Mouse (Mus musculus): ENCODE data around the gene Nrgn. TPM values are rescaled to one million over a fixed set of nuclear protein-coding genes. Genes with fewer than 3 reads are reported as not detected.

Gene Nrgn
- 4.7 and 9.0 TPM in 2 replicates for polyA plus RNA-seq (2015; fragmentation: Nextera tagmentation; extraction: Ambion mirVana)

DNA sequence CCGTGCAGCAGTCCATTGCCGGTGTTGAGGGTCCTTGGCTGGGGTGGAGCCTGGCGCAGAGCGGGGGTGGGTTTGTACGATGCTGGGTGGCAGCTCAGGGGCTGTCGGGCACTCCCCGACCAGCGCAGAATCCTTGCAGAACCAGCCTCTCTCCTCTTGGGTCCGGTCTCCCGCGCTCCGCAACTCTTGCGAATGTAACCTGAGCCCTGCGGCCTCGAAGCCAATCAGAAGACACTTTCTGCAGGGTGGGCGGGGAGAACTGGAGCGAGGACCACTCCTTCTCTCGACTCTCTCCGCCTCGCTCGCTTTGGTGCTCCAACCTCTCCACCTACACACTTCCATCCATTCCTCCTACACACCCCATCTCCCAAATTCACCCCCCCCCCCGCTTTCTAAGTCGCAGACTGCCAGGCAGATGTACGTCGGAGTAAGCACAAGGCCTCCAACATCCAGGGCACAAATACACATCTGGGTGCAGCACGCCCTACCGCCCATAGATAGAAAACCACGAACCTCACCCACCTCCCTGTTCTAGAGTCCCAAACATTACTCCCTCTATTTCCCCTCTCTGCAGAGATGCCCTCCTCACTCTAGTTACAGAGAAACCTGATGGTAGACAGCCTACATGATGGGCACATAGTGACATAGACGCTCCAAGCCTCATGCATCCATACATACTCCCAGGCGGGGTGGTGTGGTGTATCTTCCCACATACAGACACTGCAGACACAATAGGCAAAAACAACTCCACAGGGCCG lies at the start of gene Nrgn:
TSS of gene Nrgn (minus strand) at position 369 of the 758 bp plus-strand sequence.
- Histone ChIP-seq H3K4me3 (ENCODE audit: low read length) (peak within 1 kb of the TSS; percentile 57), H3K9me3 (ENCODE audit: control insufficient read depth, low read length) (no peaks in the 10 kb centered on the region), H3K4me2 (ENCODE audit: low read depth, low read length) (peak within 1 kb of the TSS; percentile 95), H3K36me3 (ENCODE audit: control insufficient read depth, insufficient read depth, low read length) (no peaks in the 10 kb centered on the region), H3K27me3 (ENCODE audit: control insufficient read depth, insufficient read depth, low read depth, low read length) (no peaks in the 10 kb centered on the region; the same call in 1 of the 2 replicates), H3K9ac (ENCODE audit: low read length) (peak within 1 kb of the TSS; percentile 65), H3K4me1 (replicated peaks; ENCODE audit: control insufficient read depth, insufficient read depth, low read length) (peaks cover 13% of the 10 kb centered on the region), H3K27ac (ENCODE audit: low read length) (no peak within 1 kb of the TSS)
- peak; percentile 96 for ATAC-seq (ENCODE audit: low read depth)
- 5% methylated on average over 31 of the region's 31 CpGs for WGBS

- no peak overlapping the region for H3K27ac ChIP-seq (ENCODE audit: low read length)
- peak; percentile 17; the same call in 1 of the 2 replicates for ATAC-seq (ENCODE audit: low read depth)
- no peak overlapping the region for H3K4me3 ChIP-seq (ENCODE audit: low read length)
- H3K4me1 ChIP-seq (replicated peaks; ENCODE audit: control insufficient read depth, insufficient read depth, low read length) = no peaks in the 10 kb centered on the region
- H3K36me3 ChIP-seq (ENCODE audit: control insufficient read depth, insufficient read depth, low read length) = no peaks in the 10 kb centered on the region
- H3K9me3 ChIP-seq (ENCODE audit: control insufficient read depth, low read length) = no peaks in the 10 kb centered on the region
- WGBS = 86% methylated on average over 2 of the region's 2 CpGs
- no peaks in the 10 kb centered on the region for H3K27me3 ChIP-seq (ENCODE audit: control insufficient read depth, insufficient read depth, low read depth, low read length)
- H3K4me2 ChIP-seq (ENCODE audit: low read depth, low read length) = no peak overlapping the region
- H3K9ac ChIP-seq (ENCODE audit: low read length) = no peak overlapping the region
Observed at GRCm38 (mm10) chr9:37600538-37601205, 48.0 kb upstream of the Nrgn start.

- Histone ChIP-seq H3K9me3 (ENCODE audit: control insufficient read depth, low read length) (no peaks in the 10 kb centered on the region), H3K4me3 (ENCODE audit: low read length) (no peak overlapping the region), H3K27me3 (ENCODE audit: control insufficient read depth, insufficient read depth, low read depth, low read length) (no peaks in the 10 kb centered on the region), H3K4me2 (ENCODE audit: low read depth, low read length) (no peak overlapping the region), H3K27ac (ENCODE audit: low read length) (no peak overlapping the region), H3K4me1 (replicated peaks; ENCODE audit: control insufficient read depth, insufficient read depth, low read length) (no peaks in the 10 kb centered on the region), H3K36me3 (ENCODE audit: control insufficient read depth, insufficient read depth, low read length) (no peaks in the 10 kb centered on the region), H3K9ac (ENCODE audit: low read length) (no peak overlapping the region)
- no peak for ATAC-seq (ENCODE audit: low read depth)
- 82% methylated on average over 2 of the region's 2 CpGs for WGBS
Observed at GRCm38 (mm10) chr9:37598637-37599036, 45.9 kb upstream of the Nrgn start.

- WGBS = 46% methylated on average over 1 of the region's 1 CpGs
- Histone ChIP-seq H3K27ac (ENCODE audit: low read length) (no peak overlapping the region), H3K4me1 (replicated peaks; ENCODE audit: control insufficient read depth, insufficient read depth, low read length) (no peaks in the 10 kb centered on the region), H3K9me3 (ENCODE audit: control insufficient read depth, low read length) (no peaks in the 10 kb centered on the region), H3K4me3 (ENCODE audit: low read length) (no peak overlapping the region), H3K4me2 (ENCODE audit: low read depth, low read length) (no peak overlapping the region), H3K27me3 (ENCODE audit: control insufficient read depth, insufficient read depth, low read depth, low read length) (no peaks in the 10 kb centered on the region), H3K9ac (ENCODE audit: low read length) (no peak overlapping the region), H3K36me3 (ENCODE audit: control insufficient read depth, insufficient read depth, low read length) (no peaks in the 10 kb centered on the region)
- no peak for ATAC-seq (ENCODE audit: low read depth)
Observed at GRCm38 (mm10) chr9:37595570-37595969, 42.9 kb upstream of the Nrgn start.

DNA sequence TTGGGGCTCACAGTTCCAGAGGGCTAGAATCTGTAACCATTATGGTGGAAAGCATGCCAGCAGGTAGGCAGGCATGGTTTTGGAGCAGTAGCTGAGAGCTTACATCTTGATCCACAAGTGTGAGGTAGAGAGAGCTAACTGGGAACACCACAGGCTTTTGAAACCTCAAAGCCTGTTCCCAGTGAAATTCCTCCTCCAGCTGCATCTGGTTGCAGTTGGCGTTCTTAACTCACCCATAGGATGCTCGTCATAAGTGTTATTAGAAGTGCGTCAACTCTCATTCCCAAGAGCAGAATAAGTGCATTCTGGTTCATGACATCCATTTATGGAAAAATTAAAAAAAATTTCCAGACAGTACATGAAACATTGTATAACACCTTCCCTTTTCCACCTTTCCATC lies 41.0 kb upstream of the Nrgn start:
- 78% methylated on average over 3 of the region's 3 CpGs for WGBS
- H3K4me3 ChIP-seq (ENCODE audit: low read length) = no peak overlapping the region
- H3K4me2 ChIP-seq (ENCODE audit: low read depth, low read length) = no peak overlapping the region
- no peak overlapping the region for H3K9ac ChIP-seq (ENCODE audit: low read length)
- no peaks in the 10 kb centered on the region for H3K9me3 ChIP-seq (ENCODE audit: control insufficient read depth, low read length)
- ATAC-seq (ENCODE audit: low read depth) = no peak
- no peaks in the 10 kb centered on the region for H3K36me3 ChIP-seq (ENCODE audit: control insufficient read depth, insufficient read depth, low read length)
- no peaks in the 10 kb centered on the region for H3K27me3 ChIP-seq (ENCODE audit: control insufficient read depth, insufficient read depth, low read depth, low read length)
- no peak overlapping the region for H3K27ac ChIP-seq (ENCODE audit: low read length)
- no peaks in the 10 kb centered on the region for H3K4me1 ChIP-seq (replicated peaks; ENCODE audit: control insufficient read depth, insufficient read depth, low read length)

DNA sequence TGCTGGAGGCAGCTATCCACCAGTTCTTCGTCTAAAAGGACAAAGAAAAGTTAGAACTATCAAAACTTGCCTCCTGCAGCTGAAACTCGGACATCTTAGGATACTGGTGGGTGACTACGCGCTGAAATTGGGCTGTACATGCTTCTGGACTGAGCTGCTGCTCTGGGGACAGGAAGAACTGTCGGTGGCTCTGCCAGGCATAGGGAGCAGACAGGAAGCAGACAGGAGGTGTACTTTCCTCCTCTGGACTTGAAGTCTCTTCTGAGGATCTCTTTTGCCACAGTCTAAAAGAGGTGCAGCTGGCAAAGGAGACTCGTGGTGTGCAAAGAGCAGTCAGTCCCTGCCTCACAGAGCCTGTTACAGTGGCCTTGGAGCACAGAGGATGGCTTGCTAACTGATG lies 39.9 kb upstream of the Nrgn start:
- Histone ChIP-seq H3K4me3 (ENCODE audit: low read length) (no peak overlapping the region), H3K9ac (ENCODE audit: low read length) (no peak overlapping the region), H3K27ac (ENCODE audit: low read length) (no peak overlapping the region), H3K36me3 (ENCODE audit: control insufficient read depth, insufficient read depth, low read length) (no peaks in the 10 kb centered on the region), H3K9me3 (ENCODE audit: control insufficient read depth, low read length) (no peaks in the 10 kb centered on the region), H3K4me2 (ENCODE audit: low read depth, low read length) (no peak overlapping the region), H3K4me1 (replicated peaks; ENCODE audit: control insufficient read depth, insufficient read depth, low read length) (no peaks in the 10 kb centered on the region), H3K27me3 (ENCODE audit: control insufficient read depth, insufficient read depth, low read depth, low read length) (no peaks in the 10 kb centered on the region)
- 39% methylated on average over 6 of the region's 6 CpGs for WGBS
- no peak for ATAC-seq (ENCODE audit: low read depth)

- Histone ChIP-seq H3K27me3 (ENCODE audit: control insufficient read depth, insufficient read depth, low read depth, low read length) (no peaks in the 10 kb centered on the region), H3K36me3 (ENCODE audit: control insufficient read depth, insufficient read depth, low read length) (no peaks in the 10 kb centered on the region), H3K4me3 (ENCODE audit: low read length) (no peak overlapping the region), H3K9ac (ENCODE audit: low read length) (no peak overlapping the region), H3K9me3 (ENCODE audit: control insufficient read depth, low read length) (no peaks in the 10 kb centered on the region), H3K4me2 (ENCODE audit: low read depth, low read length) (no peak overlapping the region), H3K4me1 (replicated peaks; ENCODE audit: control insufficient read depth, insufficient read depth, low read length) (no peaks in the 10 kb centered on the region), H3K27ac (ENCODE audit: low read length) (no peak overlapping the region)
- ATAC-seq (ENCODE audit: low read depth) = no peak
- 70% methylated on average over 2 of the region's 2 CpGs for WGBS
Observed at GRCm38 (mm10) chr9:37592025-37592424, 39.3 kb upstream of the Nrgn start.

GRCm38 (mm10) chr9:37590381-37590780 lies 37.7 kb upstream of the Nrgn start:
- no peak for ATAC-seq (ENCODE audit: low read depth)
- H3K27me3 ChIP-seq (ENCODE audit: control insufficient read depth, insufficient read depth, low read depth, low read length) = no peaks in the 10 kb centered on the region
- no peak overlapping the region for H3K4me3 ChIP-seq (ENCODE audit: low read length)
- 89% methylated on average over 4 of the region's 4 CpGs for WGBS
- no peaks in the 10 kb centered on the region for H3K4me1 ChIP-seq (replicated peaks; ENCODE audit: control insufficient read depth, insufficient read depth, low read length)
- no peak overlapping the region for H3K4me2 ChIP-seq (ENCODE audit: low read depth, low read length)
- H3K27ac ChIP-seq (ENCODE audit: low read length) = no peak overlapping the region
- no peaks in the 10 kb centered on the region for H3K9me3 ChIP-seq (ENCODE audit: control insufficient read depth, low read length)
- no peaks in the 10 kb centered on the region for H3K36me3 ChIP-seq (ENCODE audit: control insufficient read depth, insufficient read depth, low read length)
- no peak overlapping the region for H3K9ac ChIP-seq (ENCODE audit: low read length)

GRCm38 (mm10) chr9:37586718-37587117 lies 34.0 kb upstream of the Nrgn start:
- WGBS = 63% methylated on average over 4 of the region's 4 CpGs

More at GRCm38 (mm10) chr9:37586718-37587117, 34.0 kb upstream of the Nrgn start:
- Histone ChIP-seq H3K9ac (ENCODE audit: low read length) (no peak overlapping the region), H3K27me3 (ENCODE audit: control insufficient read depth, insufficient read depth, low read depth, low read length) (no peaks in the 10 kb centered on the region), H3K9me3 (ENCODE audit: control insufficient read depth, low read length) (no peaks in the 10 kb centered on the region), H3K4me1 (replicated peaks; ENCODE audit: control insufficient read depth, insufficient read depth, low read length) (no peaks in the 10 kb centered on the region), H3K27ac (ENCODE audit: low read length) (no peak overlapping the region), H3K4me3 (ENCODE audit: low read length) (no peak overlapping the region), H3K4me2 (ENCODE audit: low read depth, low read length) (no peak overlapping the region), H3K36me3 (ENCODE audit: control insufficient read depth, insufficient read depth, low read length) (no peaks in the 10 kb centered on the region)
- ATAC-seq (ENCODE audit: low read depth) = no peak
